Mouse (Mus musculus) myocyte (in vitro differentiated cells): ENCODE results near the gene Arhgef40.

ENCODE experiments used
- E2F4 ChIP-seq: IDR thresholded peaks from one replicate; pipeline ENCODE4 v1.6.1; 2011; ENCODE audit warnings: mild to moderate bottlenecking, control low read depth, moderate library complexity; ENCODE audit not compliant: insufficient read depth
- MAX ChIP-seq: IDR thresholded peaks from one replicate; pipeline ENCODE4 v1.6.1; 2011; ENCODE audit warnings: low read depth, mild to moderate bottlenecking, control low read depth
- POLR2A ChIP-seq: IDR thresholded peaks from one replicate; pipeline ENCODE4 v1.6.1; 2011; ENCODE audit warnings: low read depth, mild to moderate bottlenecking, control low read depth, moderate library complexity; ENCODE audit not compliant: insufficient read length
- REST ChIP-seq: IDR thresholded peaks from one replicate; pipeline ENCODE4 v1.6.1; 2011; ENCODE audit warnings: mild to moderate bottlenecking, control low read depth, moderate library complexity; ENCODE audit not compliant: insufficient read depth, insufficient read length
- USF1 ChIP-seq: IDR thresholded peaks from one replicate; pipeline ENCODE4 v1.6.1; 2011; ENCODE audit warnings: low read depth, mild to moderate bottlenecking, control low read depth, moderate library complexity

GRCm38 (mm10) chr14:51960316-51960715, 24.2 kb upstream of the Arhgef40 start:
- TF ChIP-seq POLR2A: no peak
- no peak for TF ChIP-seq E2F4
- TF ChIP-seq MAX: no peak
- no peak for TF ChIP-seq REST
- TF ChIP-seq USF1: no peak
